Comparison of ENCODE assay signal across 25 mouse cellular contexts in genomic region chr11:60867456-60867855, GRCm38 (mm10). TPM values are rescaled to one million over a fixed set of nuclear protein-coding genes. Genes with fewer than 3 reads are reported as not detected.
A peak's percentile ranks its signal among the peaks of the same experiment; 100 is the strongest.
DNase-seq lines count a peak whose midpoint lies in the region; ATAC-seq and TF ChIP-seq lines count a peak whose summit lies in the region.
"Had no signal": no experiment of that assay in that cellular context is flagged by ENCODE, and none has a peak within 500 bp of the region (broad histone marks: within the 10 kb centered on the region; RNA-seq: fewer than 3 reads in every experiment).

No protein-coding gene starts in this region.

- no peak for ATAC-seq in liver, postnatal 0 days
- ATAC-seq: activated CD4-positive, CD25-positive, alpha-beta regulatory T cell, adult 4 months; forebrain, embryonic 15.5 days; inflammation-experienced regulatory T-cells, adult 6 months had no signal

- H3K36me3 ChIP-seq in liver, adult 2 months (ENCODE audit: control insufficient read depth, insufficient read depth, low read length), result peaks cover 5% of the 10 kb centered on the region; the same call in 1 of the 2 replicates
- H3K36me3 ChIP-seq in liver, postnatal 0 days (replicated peaks; ENCODE audit: insufficient read depth, low read length), result peaks cover 23% of the 10 kb centered on the region

- no peak for TF ChIP-seq POLR2A in liver, adult 2 months (IDR thresholded peaks at IDR 0.05; ENCODE audit: extremely low read depth, insufficient read depth, low read length)

- peaks cover 46% of the 10 kb centered on the region for H3K4me1 ChIP-seq in liver, adult 2 months (ENCODE audit: control insufficient read depth, insufficient read depth, low read length)
- peaks cover 7% of the 10 kb centered on the region; the same call in 1 of the 2 replicates for H3K4me1 ChIP-seq in liver, postnatal 0 days (ENCODE audit: insufficient read depth)
- H3K4me1 ChIP-seq: midbrain, embryonic 10.5 days had no signal

- no peaks in the 10 kb centered on the region for H3K9me3 ChIP-seq in liver, postnatal 0 days (ENCODE audit: low read length)
- H3K9me3 ChIP-seq: forebrain, embryonic 15.5 days; heart, embryonic 13.5 days; liver, embryonic 15.5 days; midbrain, embryonic 10.5 days; neural tube, embryonic 15.5 days; stomach, embryonic 15.5 days had no signal

- no peaks in the 10 kb centered on the region for H3K27me3 ChIP-seq in liver, adult 2 months (ENCODE audit: control insufficient read depth, insufficient read depth, low read length)
- no peaks in the 10 kb centered on the region for H3K27me3 ChIP-seq in liver, postnatal 0 days (ENCODE audit: insufficient read depth, low read length)
- H3K27me3 ChIP-seq: forebrain, embryonic 15.5 days; heart, embryonic 13.5 days; liver, embryonic 15.5 days; neural tube, embryonic 15.5 days; stomach, embryonic 15.5 days had no signal

- no peak overlapping the region for H3K4me3 ChIP-seq in liver, adult 2 months (ENCODE audit: insufficient read depth, low read depth, low read length)
- H3K4me3 ChIP-seq in liver, postnatal 0 days (ENCODE audit: low read depth, low read length), result no peak overlapping the region
- H3K4me3 ChIP-seq: forebrain, embryonic 15.5 days; heart, adult 2 months; heart, embryonic 13.5 days; liver, embryonic 15.5 days; midbrain, embryonic 10.5 days; neural tube, embryonic 15.5 days; stomach, embryonic 15.5 days had no signal

- peak; percentile 63 to 68 for DNase-seq in cerebellum, postnatal 14 days
- DNase-seq in cerebellum, adult 9-10 months, result no peak
- DNase-seq in liver, adult 2 months (ENCODE audit: extremely low read depth, low read depth, low spot score), result peak; percentile 74
- no peak for DNase-seq in liver, postnatal 0 days
- peak; percentile 10 for DNase-seq in Muller cell, postnatal 12 days (ENCODE audit: inconsistent ontology term)
- DNase-seq in lung, postnatal 14 days, result peak; percentile 26
- no peak for DNase-seq in thymus, postnatal 36 days
- no peak for DNase-seq in spleen, postnatal 4 days (ENCODE audit: low spot score in 2 of 2)
- DNase-seq: cerebellum, adult 8-10 months; gastrocnemius, postnatal 14 days; heart, adult 2 months; heart, postnatal 36 days; layer of hippocampus, adult 9-11 months; right cerebral cortex, adult 18-20 months; right cerebral cortex, postnatal 4 days; thymus, postnatal 4 days had no signal

- no peak for TF ChIP-seq EP300 in liver, postnatal 0 days (IDR thresholded peaks at IDR 0.05; ENCODE audit: low read depth)

- TF ChIP-seq CTCF in liver, adult 2 months (IDR thresholded peaks at IDR 0.05; ENCODE audit: low read depth, low read length), result no peak
- TF ChIP-seq CTCF in liver, postnatal 0 days (IDR thresholded peaks at IDR 0.05; ENCODE audit: low read depth), result no peak

- no peak overlapping the region for H3K9ac ChIP-seq in liver, adult 2 months (ENCODE audit: low read depth, low read length)
- no peak overlapping the region for H3K9ac ChIP-seq in liver, postnatal 0 days (replicated peaks)
- H3K9ac ChIP-seq: forebrain, embryonic 15.5 days; heart, embryonic 13.5 days; hindbrain, embryonic 14.5 days; liver, embryonic 15.5 days; neural tube, embryonic 15.5 days; stomach, embryonic 15.5 days had no signal

- H3K79me2 ChIP-seq in liver, adult 2 months (ENCODE audit: control insufficient read depth, insufficient read depth, low read length), result peaks cover 49% of the 10 kb centered on the region

- no peak overlapping the region for H3K4me2 ChIP-seq in liver, postnatal 0 days (ENCODE audit: low read depth, low read length)
- H3K4me2 ChIP-seq: forebrain, embryonic 15.5 days; heart, embryonic 13.5 days; hindbrain, embryonic 14.5 days; liver, embryonic 15.5 days; neural tube, embryonic 15.5 days; stomach, embryonic 15.5 days had no signal

- 20% methylated on average over 3 of the region's 3 CpGs for WGBS in liver, adult 2 months
- WGBS in liver, postnatal 0 days (ENCODE audit: insufficient replicate concordance), result 83% methylated on average over 3 of the region's 3 CpGs

- H3K27ac ChIP-seq in liver, adult 2 months (replicated peaks; ENCODE audit: insufficient read depth, low read depth, low read length), result no peak overlapping the region
- no peak overlapping the region for H3K27ac ChIP-seq in liver, postnatal 0 days (ENCODE audit: low read depth)
- H3K27ac ChIP-seq: forebrain, embryonic 15.5 days; heart, adult 2 months; heart, embryonic 13.5 days; hindbrain, embryonic 14.5 days; liver, embryonic 15.5 days; midbrain, embryonic 10.5 days; neural tube, embryonic 15.5 days; stomach, embryonic 15.5 days had no signal

RNA-seq across cellular contexts. Expression of gene Tmem11, which starts 11.6 kb away (rescaled TPM):
- total RNA-seq in liver, adult 2 months (2014; rRNA removed), result 19.8 and 20.0 TPM in 2 replicates
- 48.9 and 67.8 TPM in 2 replicates for polyA plus RNA-seq in liver, adult 2 months (2012; rRNA removed)
- 26.7 and 28.8 TPM in 2 replicates for polyA plus RNA-seq in liver, postnatal 0 days (2015; fragmentation: Nextera tagmentation; extraction: Ambion mirVana)

RNA-seq across cellular contexts. Expression of gene Dhrs7b, which starts 37.0 kb away (rescaled TPM):
- 23.5 and 28.8 TPM in 2 replicates for total RNA-seq in liver, adult 2 months (2014; rRNA removed)
- 15.0 and 15.5 TPM in 2 replicates for polyA plus RNA-seq in liver, adult 2 months (2012; rRNA removed)
- 16.4 TPM in 2 replicates for polyA plus RNA-seq in liver, postnatal 0 days (2015; fragmentation: Nextera tagmentation; extraction: Ambion mirVana)

RNA-seq across cellular contexts. Expression of gene Natd1, which starts 47.1 kb away (rescaled TPM):
- total RNA-seq in liver, adult 2 months (2014; rRNA removed), result 1.1 and 2.2 TPM in 2 replicates
- 6.6 and 7.0 TPM in 2 replicates for polyA plus RNA-seq in liver, adult 2 months (2012; rRNA removed)
- 6.0 and 6.2 TPM in 2 replicates for polyA plus RNA-seq in liver, postnatal 0 days (2015; fragmentation: Nextera tagmentation; extraction: Ambion mirVana)

RNA-seq across cellular contexts. Expression of gene Shmt1, which starts 55.9 kb away (rescaled TPM):
- total RNA-seq in liver, adult 2 months (2014; rRNA removed), result 162 and 214 TPM in 2 replicates
- 239 and 306 TPM in 2 replicates for polyA plus RNA-seq in liver, adult 2 months (2012; rRNA removed)
- 100 and 103 TPM in 2 replicates for polyA plus RNA-seq in liver, postnatal 0 days (2015; fragmentation: Nextera tagmentation; extraction: Ambion mirVana)

Comparison
In these comparisons a context has a peak if more than half of its experiments do, and no peak if none do; other contexts are left out.
1. DNase-seq: peak in cerebellum, postnatal 14 days (2 of 2), liver, adult 2 months (single experiment), Muller cell, postnatal 12 days (single experiment) and lung, postnatal 14 days (single experiment); none in cerebellum, adult 9-10 months (single experiment), liver, postnatal 0 days (single experiment), thymus, postnatal 36 days (0 of 2) and spleen, postnatal 4 days (0 of 2).